Comparison of ENCODE assay signal across 8 mouse cellular contexts in genomic region chr8:94871108-94871894, GRCm38 (mm10). TPM values are rescaled to one million over a fixed set of nuclear protein-coding genes. Genes with fewer than 3 reads are reported as not detected.
A peak's percentile ranks its signal among the peaks of the same experiment; 100 is the strongest.
DNase-seq lines count a peak whose midpoint lies in the region; ATAC-seq and TF ChIP-seq lines count a peak whose summit lies in the region.

No protein-coding gene starts in this region.

- peak overlapping the region; percentile 71 for H3K4me2 ChIP-seq in heart, embryonic 14.5 days (ENCODE audit: low read length)
- peak overlapping the region; percentile 84 for H3K4me2 ChIP-seq in kidney, postnatal 0 days (ENCODE audit: low read length)
- peak overlapping the region; percentile 68 for H3K4me2 ChIP-seq in liver, embryonic 12.5 days

- H3K9me3 ChIP-seq in heart, embryonic 14.5 days (ENCODE audit: control insufficient read depth, low read length) = no peaks in the 10 kb centered on the region
- no peaks in the 10 kb centered on the region for H3K9me3 ChIP-seq in kidney, postnatal 0 days (replicated peaks; ENCODE audit: low read length)
- H3K9me3 ChIP-seq in liver, embryonic 12.5 days (replicated peaks) = no peaks in the 10 kb centered on the region

- peak; percentile 71 for DNase-seq in adrenal gland, postnatal 10 days
- peak; percentile 89 for DNase-seq in kidney, postnatal 0 days (ENCODE audit: low spot score)
- peak; percentile 51 for DNase-seq in neural tube, embryonic 10.5 days (ENCODE audit: extremely low spot score, low spot score)
- DNase-seq in yolk sac, embryonic 10.5 days (ENCODE audit: low spot score) = peak; percentile 84

- H3K9ac ChIP-seq in heart, embryonic 14.5 days (ENCODE audit: low read length) = peak overlapping the region; percentile 57
- peak overlapping the region; percentile 54 for H3K9ac ChIP-seq in kidney, postnatal 0 days (ENCODE audit: low read depth, low read length)
- H3K9ac ChIP-seq in liver, embryonic 12.5 days = peak overlapping the region; percentile 55

- H3K27ac ChIP-seq in embryonic fibroblast, embryonic 13.5 days (ENCODE audit: insufficient read depth, low read length) = no peak overlapping the region
- H3K27ac ChIP-seq in heart, embryonic 14.5 days (replicated peaks in 1 of 2; ENCODE audit: control insufficient read depth in 1 of 2, insufficient read depth in 1 of 2, low read depth in 2 of 2, low read length in 2 of 2) = peak overlapping the region; percentile 50 to 77
- H3K27ac ChIP-seq in kidney, postnatal 0 days = peak overlapping the region; percentile 69
- H3K27ac ChIP-seq in liver, embryonic 12.5 days = 0 out of 2 replicates have a peak overlapping the region, but pooled peaks have one; percentile 1

- no peaks in the 10 kb centered on the region for H3K79me2 ChIP-seq in C2C12 (ENCODE audit: control insufficient read depth, insufficient read depth)

- no peak for TF ChIP-seq CTCF in C2C12 (IDR thresholded peaks at IDR 0.05; ENCODE audit: control insufficient read depth, insufficient read depth, insufficient read length)
- no peak for TF ChIP-seq CTCF in embryonic fibroblast, embryonic 13.5 days (IDR thresholded peaks at IDR 0.05; ENCODE audit: borderline replicate concordance, insufficient read depth, low read length)
- no peak for TF ChIP-seq CTCF in kidney, postnatal 0 days (IDR thresholded peaks at IDR 0.05; ENCODE audit: low read depth)

- no peaks in the 10 kb centered on the region for H3K27me3 ChIP-seq in C2C12 (ENCODE audit: control insufficient read depth, insufficient read depth, insufficient read length)
- H3K27me3 ChIP-seq in heart, embryonic 14.5 days (ENCODE audit: control insufficient read depth, insufficient read depth, low read length) = no peaks in the 10 kb centered on the region
- H3K27me3 ChIP-seq in kidney, postnatal 0 days (ENCODE audit: insufficient read depth, low read length) = no peaks in the 10 kb centered on the region
- H3K27me3 ChIP-seq in liver, embryonic 12.5 days (replicated peaks) = peaks cover 55% of the 10 kb centered on the region

- no peaks in the 10 kb centered on the region for H3K79me3 ChIP-seq in C2C12 (ENCODE audit: low read depth)

- peak; percentile 73 for TF ChIP-seq POLR2A in embryonic fibroblast, embryonic 13.5 days (IDR thresholded peaks at IDR 0.05; ENCODE audit: low read depth, low read length)

- 8% methylated on average over 7 of the region's 7 CpGs for WGBS in heart, embryonic 14.5 days
- under 1% methylated on average over 7 of the region's 7 CpGs for WGBS in kidney, postnatal 0 days
- 10% methylated on average over 7 of the region's 7 CpGs for WGBS in liver, embryonic 12.5 days (ENCODE audit: insufficient replicate concordance)

- peak; percentile 41 for ATAC-seq in heart, embryonic 14.5 days (ENCODE audit: insufficient number of reproducible peaks, insufficient read depth, low FRiP score, low read depth)
- ATAC-seq in kidney, postnatal 0 days (replicated peaks; ENCODE audit: low FRiP score, low read depth) = peak; percentile 75
- no peak for ATAC-seq in liver, embryonic 12.5 days

- peak overlapping the region; percentile 28 for H3K4me3 ChIP-seq in C2C12 (ENCODE audit: insufficient read depth, poor library complexity, severe bottlenecking)
- H3K4me3 ChIP-seq in embryonic fibroblast, embryonic 13.5 days (ENCODE audit: insufficient read depth, low read length) = peak overlapping the region; percentile 49
- H3K4me3 ChIP-seq in heart, embryonic 14.5 days (ENCODE audit: control insufficient read depth in 1 of 2, insufficient read depth in 1 of 2, low read depth in 1 of 2, low read length in 2 of 2) = peak overlapping the region; percentile 36 to 42
- peak overlapping the region; percentile 40 for H3K4me3 ChIP-seq in kidney, postnatal 0 days (replicated peaks; ENCODE audit: low read depth, low read length)
- H3K4me3 ChIP-seq in liver, embryonic 12.5 days = peak overlapping the region; percentile 44

- no peak overlapping the region for H3ac ChIP-seq in C2C12 (ENCODE audit: control insufficient read depth, insufficient read length, low read depth)

- H3K36me3 ChIP-seq in C2C12 (ENCODE audit: control insufficient read depth, insufficient read depth) = no peaks in the 10 kb centered on the region
- peaks cover 21% of the 10 kb centered on the region for H3K36me3 ChIP-seq in heart, embryonic 14.5 days (ENCODE audit: control insufficient read depth, insufficient read depth, low read length)
- peaks cover 6% of the 10 kb centered on the region; the same call in 1 of the 2 replicates for H3K36me3 ChIP-seq in kidney, postnatal 0 days (ENCODE audit: insufficient read depth, low read length)
- H3K36me3 ChIP-seq in liver, embryonic 12.5 days = peaks cover 47% of the 10 kb centered on the region

- peaks cover 5% of the 10 kb centered on the region; the same call in 1 of the 2 replicates for H3K4me1 ChIP-seq in embryonic fibroblast, embryonic 13.5 days (ENCODE audit: control insufficient read depth, insufficient read depth, low read length)
- H3K4me1 ChIP-seq in heart, embryonic 14.5 days (ENCODE audit: control insufficient read depth in 2 of 2, insufficient read depth in 2 of 2, low read length in 2 of 2) = peaks cover 40 to 61% of the 10 kb centered on the region in 2 experiments
- peaks cover 28% of the 10 kb centered on the region for H3K4me1 ChIP-seq in kidney, postnatal 0 days (replicated peaks; ENCODE audit: insufficient read depth, low read length)
- H3K4me1 ChIP-seq in liver, embryonic 12.5 days = peaks cover 85% of the 10 kb centered on the region

TF ChIP-seq in C2C12, 6 proteins besides CTCF, POLR2A, EP300 and RAD21:
- no peak for TF ChIP-seq CEBPB (IDR thresholded peaks at IDR 0.05; ENCODE audit: low read depth)
- no peak for TF ChIP-seq MYOD1 (IDR thresholded peaks at IDR 0.05; ENCODE audit: control insufficient read depth, insufficient read length, low read depth)
- TF ChIP-seq FOSL1 (IDR thresholded peaks at IDR 0.05; ENCODE audit: insufficient read depth, low read length, poor library complexity, severe bottlenecking) = no peak
- no peak for TF ChIP-seq USF1 (IDR thresholded peaks at IDR 0.05; ENCODE audit: low read depth)
- TF ChIP-seq MAX (IDR thresholded peaks at IDR 0.05) = no peak
- no peak for TF ChIP-seq MYOG (IDR thresholded peaks at IDR 0.05; ENCODE audit: control insufficient read depth, extremely low read depth, insufficient read length)

RNA-seq across cellular contexts. Expression of gene Dok4, which starts 4.8 kb away (rescaled TPM):
- 6.7 TPM for polyA plus RNA-seq in C2C12 (2012; fragmentation: generic; extraction: Trizol)
- 10 to 100 TPM; 26.3 to 26.7 TPM for total RNA-seq in adrenal gland, postnatal 10 days (2021)
- polyA plus RNA-seq in embryonic fibroblast, embryonic 13.5 days (2011; ENCODE audit: insufficient read length, low read depth, missing spikeins) = 8.7 and 9.3 TPM in 2 replicates
- 27.8 and 28.2 TPM in 2 replicates for polyA plus RNA-seq in heart, embryonic 14.5 days (2014; fragmentation: Nextera tagmentation; extraction: Ambion mirVana)
- polyA plus RNA-seq in kidney, postnatal 0 days (2015; fragmentation: Nextera tagmentation; extraction: Ambion mirVana) = 25.2 TPM in 2 replicates
- polyA plus RNA-seq in liver, embryonic 12.5 days (2016; fragmentation: Nextera tagmentation; extraction: Ambion mirVana) = 13.8 and 14.6 TPM in 2 replicates

RNA-seq across cellular contexts. Expression of gene Polr2c, which starts 14.1 kb away (rescaled TPM):
- polyA plus RNA-seq in C2C12 (2012; fragmentation: generic; extraction: Trizol) = 124 TPM
- total RNA-seq in adrenal gland, postnatal 10 days (2021) = 10 to 100 TPM; 56.7 to 64.3 TPM
- 84.6 and 92.0 TPM in 2 replicates for polyA plus RNA-seq in embryonic fibroblast, embryonic 13.5 days (2011; ENCODE audit: insufficient read length, low read depth, missing spikeins)
- polyA plus RNA-seq in heart, embryonic 14.5 days (2014; fragmentation: Nextera tagmentation; extraction: Ambion mirVana) = 126 and 129 TPM in 2 replicates
- 129 and 132 TPM in 2 replicates for polyA plus RNA-seq in kidney, postnatal 0 days (2015; fragmentation: Nextera tagmentation; extraction: Ambion mirVana)
- polyA plus RNA-seq in liver, embryonic 12.5 days (2016; fragmentation: Nextera tagmentation; extraction: Ambion mirVana) = 107 and 112 TPM in 2 replicates

RNA-seq across cellular contexts. Expression of gene Ciapin1, which starts 33.1 kb away (rescaled TPM):
- 115 TPM for polyA plus RNA-seq in C2C12 (2012; fragmentation: generic; extraction: Trizol)
- 100 to 1,000 TPM; 101 to 127 TPM for total RNA-seq in adrenal gland, postnatal 10 days (2021)
- 27.6 and 35.3 TPM in 2 replicates for polyA plus RNA-seq in embryonic fibroblast, embryonic 13.5 days (2011; ENCODE audit: insufficient read length, low read depth, missing spikeins)
- 72.7 and 80.2 TPM in 2 replicates for polyA plus RNA-seq in heart, embryonic 14.5 days (2014; fragmentation: Nextera tagmentation; extraction: Ambion mirVana)
- polyA plus RNA-seq in kidney, postnatal 0 days (2015; fragmentation: Nextera tagmentation; extraction: Ambion mirVana) = 112 and 129 TPM in 2 replicates
- 80.9 and 83.4 TPM in 2 replicates for polyA plus RNA-seq in liver, embryonic 12.5 days (2016; fragmentation: Nextera tagmentation; extraction: Ambion mirVana)

RNA-seq across cellular contexts. Expression of gene Coq9, which starts 33.2 kb away (rescaled TPM):
- 44.0 TPM for polyA plus RNA-seq in C2C12 (2012; fragmentation: generic; extraction: Trizol)
- total RNA-seq in adrenal gland, postnatal 10 days (2021) = 100 to 1,000 TPM; 270 to 345 TPM
- polyA plus RNA-seq in embryonic fibroblast, embryonic 13.5 days (2011; ENCODE audit: insufficient read length, low read depth, missing spikeins) = 46.5 and 48.9 TPM in 2 replicates
- 175 and 181 TPM in 2 replicates for polyA plus RNA-seq in heart, embryonic 14.5 days (2014; fragmentation: Nextera tagmentation; extraction: Ambion mirVana)
- polyA plus RNA-seq in kidney, postnatal 0 days (2015; fragmentation: Nextera tagmentation; extraction: Ambion mirVana) = 101 and 108 TPM in 2 replicates
- polyA plus RNA-seq in liver, embryonic 12.5 days (2016; fragmentation: Nextera tagmentation; extraction: Ambion mirVana) = 55.1 and 57.2 TPM in 2 replicates

RNA-seq across cellular contexts. Expression of gene Ccdc102a, which starts 46.6 kb away (rescaled TPM):
- 28.1 TPM for polyA plus RNA-seq in C2C12 (2012; fragmentation: generic; extraction: Trizol)
- 10 to 100 TPM; 11.0 to 11.7 TPM for total RNA-seq in adrenal gland, postnatal 10 days (2021)
- 39.2 and 43.7 TPM in 2 replicates for polyA plus RNA-seq in embryonic fibroblast, embryonic 13.5 days (2011; ENCODE audit: insufficient read length, low read depth, missing spikeins)
- polyA plus RNA-seq in heart, embryonic 14.5 days (2014; fragmentation: Nextera tagmentation; extraction: Ambion mirVana) = 20.8 and 25.8 TPM in 2 replicates
- polyA plus RNA-seq in kidney, postnatal 0 days (2015; fragmentation: Nextera tagmentation; extraction: Ambion mirVana) = 17.5 and 20.0 TPM in 2 replicates
- 9.1 and 10.0 TPM in 2 replicates for polyA plus RNA-seq in liver, embryonic 12.5 days (2016; fragmentation: Nextera tagmentation; extraction: Ambion mirVana)
